Mouse (Mus musculus): ENCODE measurements at regions not wholly inside any gene's neighbourhood (a gene's known extent, or its start where the extent isn't known, plus 50 kb on each side); places are given as distances from the start of the nearest gene placed in this dataset.

DNA sequence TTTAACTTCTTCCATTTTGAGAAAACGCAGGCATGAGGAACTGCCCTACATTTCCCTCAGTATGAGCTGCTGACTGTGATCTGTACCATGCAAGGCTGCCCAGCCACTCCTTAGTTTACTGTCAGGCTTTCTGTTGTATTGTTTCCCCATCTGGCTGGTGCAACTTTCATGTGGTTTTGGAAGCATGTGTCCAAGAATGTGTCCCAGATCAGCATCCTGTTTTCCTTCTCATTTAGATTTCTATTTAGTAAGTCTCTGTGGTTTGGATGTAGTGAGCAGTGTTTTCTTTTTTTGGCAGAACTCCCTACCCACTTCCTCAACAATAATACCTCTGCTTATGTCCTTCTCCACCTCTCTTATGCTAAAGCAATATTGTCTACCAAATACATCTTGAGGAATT is 352.5 kb upstream of the Gm5148 start:
- no peak overlapping the region for H3K27ac ChIP-seq (ENCODE audit: control insufficient read depth, low read depth, low read length)
- no peak overlapping the region for H3K4me3 ChIP-seq (ENCODE audit: control insufficient read depth in 1 of 2, insufficient read depth in 1 of 2, low read depth in 2 of 2, low read length in 2 of 2)
- H3K36me3 ChIP-seq (ENCODE audit: control insufficient read depth in 1 of 2, insufficient read depth in 2 of 2, low read length in 2 of 2), result no peaks in the 10 kb centered on the region
- H3K9me3 ChIP-seq (replicated peaks; ENCODE audit: insufficient read depth, low read length), result no peaks in the 10 kb centered on the region
- no peak for TF ChIP-seq CHD1 (IDR thresholded peaks at IDR 0.05; ENCODE audit: low read depth, low read length)
- TF ChIP-seq UBTF (IDR thresholded peaks at IDR 0.05; ENCODE audit: borderline replicate concordance, insufficient read depth, low read depth, low read length), result no peak
- no peak for TF ChIP-seq TAL1 (IDR thresholded peaks at IDR 0.05; ENCODE audit: low read length)
- TF ChIP-seq USF2 (IDR thresholded peaks at IDR 0.05; ENCODE audit: borderline replicate concordance in 1 of 2, insufficient read depth in 1 of 2, low read depth in 1 of 2, low read length in 2 of 2), result no peak
- TF ChIP-seq JUND (IDR thresholded peaks at IDR 0.05; ENCODE audit: low read depth, low read length), result no peak
- TF ChIP-seq BHLHE40 (IDR thresholded peaks at IDR 0.05; ENCODE audit: borderline replicate concordance, low read depth, low read length), result no peak
- no peak for TF ChIP-seq EP300 (IDR thresholded peaks at IDR 0.05; ENCODE audit: low read depth in 1 of 2, low read length in 2 of 2)
- TF ChIP-seq GATA1 (IDR thresholded peaks at IDR 0.05; ENCODE audit: low read depth, low read length), result no peak
- no peak overlapping the region for H3K9ac ChIP-seq (ENCODE audit: control insufficient read depth, low read depth, low read length, poor library complexity, severe bottlenecking)
- H3K79me2 ChIP-seq (ENCODE audit: control insufficient read depth, insufficient read depth, low read length, poor library complexity), result no peaks in the 10 kb centered on the region
- no peak for DNase-seq (ENCODE audit: low read depth, low spot score)
- H3K4me1 ChIP-seq (ENCODE audit: control insufficient read depth in 1 of 2, insufficient read depth in 2 of 2, low read length in 2 of 2), result no peaks in the 10 kb centered on the region
- no peaks in the 10 kb centered on the region; a peak in 1 of 4 replicates for H3K27me3 ChIP-seq (ENCODE audit: control insufficient read depth in 1 of 2, insufficient read depth in 2 of 2, low read length in 2 of 2)

DNA sequence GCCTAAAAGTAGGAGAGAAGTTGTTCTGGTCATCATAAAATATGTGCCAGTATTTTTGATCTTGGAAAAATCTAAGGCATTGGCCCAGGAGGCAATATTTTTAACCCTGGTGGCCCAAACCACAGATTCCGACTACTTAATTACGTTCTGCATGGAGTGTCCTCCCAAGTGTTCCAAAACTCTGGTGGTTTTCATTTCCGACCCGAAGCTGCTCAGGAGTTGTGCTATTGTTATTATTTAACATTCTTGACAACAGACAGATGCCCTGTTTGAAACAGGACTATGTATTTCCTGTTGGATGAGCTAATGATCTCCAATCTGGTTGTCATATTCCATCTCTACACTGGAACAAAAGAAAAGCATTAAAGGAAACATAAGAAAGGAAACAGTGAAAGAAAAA is 349.7 kb upstream of the Gm5148 start:
- DNase-seq (ENCODE audit: low read depth, low spot score), result no peak
- no peaks in the 10 kb centered on the region for H3K4me1 ChIP-seq (ENCODE audit: control insufficient read depth in 1 of 2, insufficient read depth in 2 of 2, low read length in 2 of 2)
- H3K9ac ChIP-seq (ENCODE audit: control insufficient read depth, low read depth, low read length, poor library complexity, severe bottlenecking), result no peak overlapping the region
- no peak overlapping the region for H3K4me3 ChIP-seq (ENCODE audit: control insufficient read depth in 1 of 2, insufficient read depth in 1 of 2, low read depth in 2 of 2, low read length in 2 of 2)
- H3K27ac ChIP-seq (ENCODE audit: control insufficient read depth, low read depth, low read length), result no peak overlapping the region
- H3K36me3 ChIP-seq (ENCODE audit: control insufficient read depth in 1 of 2, insufficient read depth in 2 of 2, low read length in 2 of 2), result no peaks in the 10 kb centered on the region
- H3K27me3 ChIP-seq (ENCODE audit: control insufficient read depth in 1 of 2, insufficient read depth in 2 of 2, low read length in 2 of 2), result no peaks in the 10 kb centered on the region; a peak in 1 of 4 replicates
- no peaks in the 10 kb centered on the region for H3K79me2 ChIP-seq (ENCODE audit: control insufficient read depth, insufficient read depth, low read length, poor library complexity)
- no peaks in the 10 kb centered on the region for H3K9me3 ChIP-seq (replicated peaks; ENCODE audit: insufficient read depth, low read length)
- TF ChIP-seq MYC (IDR thresholded peaks at IDR 0.05; ENCODE audit: low read depth, low read length) (no peak), MAFK (IDR thresholded peaks at IDR 0.05; ENCODE audit: borderline replicate concordance, low read depth, low read length) (no peak), RCOR1 (IDR thresholded peaks at IDR 0.05; ENCODE audit: low read depth, low read length) (no peak), POLR2AphosphoS2 (IDR thresholded peaks at IDR 0.05; ENCODE audit: low read length) (no peak), TBP (IDR thresholded peaks at IDR 0.05; ENCODE audit: low read depth, low read length) (no peak), CTCF (IDR thresholded peaks at IDR 0.05 in 2 of 3, conservative IDR thresholded peaks at IDR 0.05 in 1 of 3; ENCODE audit: control insufficient read depth in 1 of 3, insufficient read depth in 1 of 3, low read depth in 2 of 3, low read length in 3 of 3, poor library complexity in 1 of 3, severe bottlenecking in 1 of 3) (no peak), HCFC1 (IDR thresholded peaks at IDR 0.05; ENCODE audit: low read depth, low read length) (no peak), E2F4 (IDR thresholded peaks at IDR 0.05; ENCODE audit: borderline replicate concordance, low read depth, low read length) (no peak), RAD21 (IDR thresholded peaks at IDR 0.05; ENCODE audit: low read depth, low read length) (no peak), MAZ (IDR thresholded peaks at IDR 0.05; ENCODE audit: low read depth, low read length) (no peak), CHD1 (IDR thresholded peaks at IDR 0.05; ENCODE audit: low read depth, low read length) (no peak), MEF2A (IDR thresholded peaks at IDR 0.05; ENCODE audit: extremely low read depth, insufficient replicate concordance, low read depth, low read length, poor library complexity, severe bottlenecking) (no peak), SMC3 (IDR thresholded peaks at IDR 0.05; ENCODE audit: low read depth, low read length) (no peak), ELF1 (IDR thresholded peaks at IDR 0.05; ENCODE audit: low read depth, low read length) (no peak)
